Comparison of ENCODE assay signal across 10 mouse cellular contexts in the genomic region with DNA sequence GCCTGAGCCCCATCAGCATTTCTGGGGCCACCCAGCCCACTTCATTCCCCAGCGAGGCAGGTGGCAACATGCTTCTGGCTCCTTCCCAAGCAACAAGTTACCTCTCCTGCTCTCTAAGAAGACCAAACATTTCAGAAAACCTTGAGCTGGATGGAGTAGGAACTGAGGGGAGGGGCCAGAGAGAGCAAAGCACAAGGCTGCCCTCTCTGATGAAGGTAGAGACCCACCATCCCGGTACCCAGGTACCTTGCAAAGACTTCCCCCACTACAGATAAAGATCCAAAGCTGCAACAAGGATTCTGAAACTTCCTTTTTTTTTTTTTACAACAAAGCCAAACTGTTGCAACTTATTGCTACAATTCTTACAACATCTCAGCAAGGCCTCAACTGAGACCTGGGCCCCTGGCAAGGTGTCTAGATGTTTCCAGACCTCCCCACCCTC. TPM values are rescaled to one million over a fixed set of nuclear protein-coding genes. Genes with fewer than 3 reads are reported as not detected.
DNase-seq lines count a peak whose midpoint lies in the region; ATAC-seq and TF ChIP-seq lines count a peak whose summit lies in the region.
"Had no signal": no experiment of that assay in that cellular context is flagged by ENCODE, and none has a peak within 500 bp of the region (broad histone marks: within the 10 kb centered on the region; RNA-seq: fewer than 3 reads in every experiment).

No protein-coding gene starts in this region.

- no peaks in the 10 kb centered on the region for H3K9me3 ChIP-seq in heart, embryonic 10.5 days
- H3K9me3 ChIP-seq in lung, embryonic 16.5 days (ENCODE audit: control insufficient read depth, low read length) = no peaks in the 10 kb centered on the region
- no peaks in the 10 kb centered on the region for H3K9me3 ChIP-seq in stomach, postnatal 0 days (ENCODE audit: control insufficient read depth, low read length)
- H3K9me3 ChIP-seq: midbrain, embryonic 15.5 days had no signal

- intact Hi-C loops in heart, postnatal 36 days (cut with DNase I) = no loop called here

- 92% methylated on average over 2 of the region's 2 CpGs for WGBS in heart, embryonic 10.5 days
- WGBS in thymus, adult 2 months = 38% methylated on average over 2 of the region's 2 CpGs
- WGBS in lung, embryonic 16.5 days = 56% methylated on average over 2 of the region's 2 CpGs
- 60% methylated on average over 2 of the region's 2 CpGs for WGBS in stomach, postnatal 0 days

- peaks cover 33% of the 10 kb centered on the region for H3K36me3 ChIP-seq in heart, embryonic 10.5 days
- peaks cover 11% of the 10 kb centered on the region for H3K36me3 ChIP-seq in thymus, adult 2 months (ENCODE audit: control insufficient read depth, insufficient read depth, low read length)
- no peaks in the 10 kb centered on the region for H3K36me3 ChIP-seq in lung, embryonic 16.5 days (ENCODE audit: control insufficient read depth, insufficient read depth, low read length)
- 0 out of 2 replicates have a peak, but pooled peaks cover 3% of the 10 kb centered on the region for H3K36me3 ChIP-seq in stomach, postnatal 0 days (ENCODE audit: control insufficient read depth, insufficient read depth, low read length)
- H3K36me3 ChIP-seq: midbrain, embryonic 15.5 days had no signal

- no peak overlapping the region for H3K9ac ChIP-seq in lung, embryonic 16.5 days (ENCODE audit: low read length)
- no peak overlapping the region for H3K9ac ChIP-seq in stomach, postnatal 0 days (ENCODE audit: low read length)
- H3K9ac ChIP-seq: midbrain, embryonic 15.5 days had no signal

- H3K4me1 ChIP-seq in heart, embryonic 10.5 days = peaks cover 78% of the 10 kb centered on the region
- H3K4me1 ChIP-seq in thymus, adult 2 months (replicated peaks; ENCODE audit: control insufficient read depth, insufficient read depth, low read length) = peaks cover 71% of the 10 kb centered on the region
- peaks cover 89% of the 10 kb centered on the region for H3K4me1 ChIP-seq in lung, embryonic 16.5 days (replicated peaks; ENCODE audit: control insufficient read depth, insufficient read depth, low read length)
- peaks cover 35% of the 10 kb centered on the region for H3K4me1 ChIP-seq in stomach, postnatal 0 days (replicated peaks; ENCODE audit: control insufficient read depth, insufficient read depth)

- no peak overlapping the region for H3K4me3 ChIP-seq in heart, embryonic 10.5 days
- H3K4me3 ChIP-seq in thymus, adult 2 months (ENCODE audit: control insufficient read depth, insufficient read depth, low read length) = no peak overlapping the region
- H3K4me3 ChIP-seq in lung, embryonic 16.5 days (ENCODE audit: low read length) = no peak overlapping the region
- no peak overlapping the region for H3K4me3 ChIP-seq in stomach, postnatal 0 days (ENCODE audit: low read depth, low read length)
- H3K4me3 ChIP-seq: midbrain, embryonic 15.5 days had no signal

- no peak for TF ChIP-seq CTCF in thymus, adult 2 months (IDR thresholded peaks at IDR 0.05; ENCODE audit: borderline replicate concordance, control insufficient read depth, extremely low read depth, insufficient read depth, low read length, poor library complexity)
- no peak for TF ChIP-seq CTCF in stomach, postnatal 0 days (IDR thresholded peaks at IDR 0.05; ENCODE audit: low read depth)

- no peak overlapping the region for H3K4me2 ChIP-seq in lung, embryonic 16.5 days (ENCODE audit: low read depth, low read length)
- H3K4me2 ChIP-seq in stomach, postnatal 0 days (replicated peaks; ENCODE audit: low read depth) = 0 out of 2 replicates have a peak overlapping the region, but pooled peaks have one; percentile 3
- H3K4me2 ChIP-seq: midbrain, embryonic 15.5 days had no signal

- H3K27ac ChIP-seq in heart, embryonic 10.5 days = 0 out of 2 replicates have a peak overlapping the region, but pooled peaks have one; percentile 22
- peak overlapping the region; percentile 24; the same call in 1 of the 2 replicates for H3K27ac ChIP-seq in thymus, adult 2 months (ENCODE audit: control insufficient read depth, insufficient read depth, low read length)
- peak overlapping the region; percentile 89 for H3K27ac ChIP-seq in lung, embryonic 16.5 days (ENCODE audit: low read length)
- H3K27ac ChIP-seq in stomach, postnatal 0 days (replicated peaks) = peak overlapping the region; percentile 84
- H3K27ac ChIP-seq: midbrain, embryonic 15.5 days had no signal

- no peak for DNase-seq in heart, embryonic 10.5 days (ENCODE audit: low spot score)
- DNase-seq in heart, postnatal 36 days = no peak
- DNase-seq in thymus, adult 2 months = no peak
- DNase-seq in thymus, postnatal 25 days = no peak
- DNase-seq in stomach, postnatal 0 days (ENCODE audit: low spot score) = no peak
- DNase-seq in layer of hippocampus, adult 11-12 months (ENCODE audit: low spot score) = no peak
- no peak for DNase-seq in layer of hippocampus, postnatal 10 days (ENCODE audit: low spot score in 2 of 2)
- DNase-seq: kidney, adult 11 months had no signal

- no peaks in the 10 kb centered on the region for H3K27me3 ChIP-seq in heart, embryonic 10.5 days (ENCODE audit: insufficient read depth, poor library complexity, severe bottlenecking)
- H3K27me3 ChIP-seq in thymus, adult 2 months (ENCODE audit: control insufficient read depth, insufficient read depth, low read length) = no peaks in the 10 kb centered on the region
- no peaks in the 10 kb centered on the region for H3K27me3 ChIP-seq in lung, embryonic 16.5 days (ENCODE audit: control insufficient read depth, insufficient read depth, low read depth, low read length)
- no peaks in the 10 kb centered on the region for H3K27me3 ChIP-seq in stomach, postnatal 0 days (ENCODE audit: control insufficient read depth, insufficient read depth, low read length)
- H3K27me3 ChIP-seq: midbrain, embryonic 15.5 days had no signal

- TF ChIP-seq EP300 in stomach, postnatal 0 days (optimal IDR thresholded peaks at IDR 0.05) = no peak

- no peak for TF ChIP-seq POLR2A in thymus, adult 2 months (IDR thresholded peaks at IDR 0.05; ENCODE audit: control insufficient read depth, extremely low read depth, insufficient read depth, low read length, poor library complexity)

- ATAC-seq in lung, embryonic 16.5 days (ENCODE audit: low read depth) = peak; percentile 5; the same call in 1 of the 2 replicates
- no peak for ATAC-seq in stomach, postnatal 0 days (ENCODE audit: low FRiP score, low TSS enrichment)
- ATAC-seq: midbrain, embryonic 15.5 days had no signal

RNA-seq across cellular contexts. Expression of a gene that starts 10.8 kb away (rescaled TPM):
- 34.5 and 37.5 TPM in 2 replicates for polyA plus RNA-seq in heart, embryonic 10.5 days (2016; fragmentation: Nextera tagmentation; extraction: Ambion mirVana)
- total RNA-seq in heart, postnatal 36 days (2021) = 100 to 1,000 TPM; 105 to 110 TPM
- 167 and 193 TPM in 2 replicates for polyA plus RNA-seq in thymus, adult 2 months (2012; rRNA removed)
- polyA plus RNA-seq in lung, embryonic 16.5 days (2015; fragmentation: Nextera tagmentation; extraction: Ambion mirVana) = 71.7 and 77.6 TPM in 2 replicates
- 27.9 and 32.9 TPM in 2 replicates for polyA plus RNA-seq in stomach, postnatal 0 days (2015; fragmentation: Nextera tagmentation; extraction: Ambion mirVana)
- 10 to 100 TPM; 65.2 to 75.2 TPM for total RNA-seq in layer of hippocampus, postnatal 10 days (2021)

Comparison
In these comparisons a context has a peak if more than half of its experiments do, and no peak if none do; other contexts are left out.
1. H3K27ac ChIP-seq: peak in every context shown above with its lines; median percentile 89 in lung, embryonic 16.5 days; 84 in stomach, postnatal 0 days; 24 in thymus, adult 2 months; 22 in heart, embryonic 10.5 days.